In genomic region chr10:25449312-25450020, GRCm38 (mm10) we compare ENCODE assay signal across 9 mouse cellular contexts.
DNase-seq lines count a peak whose midpoint lies in the region; ATAC-seq and TF ChIP-seq lines count a peak whose summit lies in the region.
"Had no signal": no experiment of that assay in that cellular context is flagged by ENCODE, and none has a peak within 500 bp of the region (broad histone marks: within the 10 kb centered on the region; RNA-seq: fewer than 3 reads in every experiment).

No protein-coding gene starts in this region.

- H3K27ac ChIP-seq in heart, adult 2 months, result peak overlapping the region; percentile 72
- peak overlapping the region; percentile 79 for H3K27ac ChIP-seq in kidney, adult 2 months (ENCODE audit: insufficient read depth, low read depth, low read length)
- H3K27ac ChIP-seq in lung, postnatal 0 days (ENCODE audit: low read length), result peak overlapping the region; percentile 73

- H3K9me3 ChIP-seq in lung, postnatal 0 days (ENCODE audit: low read length), result no peaks in the 10 kb centered on the region

- no peak overlapping the region for H3K9ac ChIP-seq in heart, adult 2 months (ENCODE audit: low read depth, low read length)
- no peak overlapping the region for H3K9ac ChIP-seq in lung, postnatal 0 days (replicated peaks; ENCODE audit: low read depth)

- H3K36me3 ChIP-seq in heart, adult 2 months (ENCODE audit: control insufficient read depth, insufficient read depth, low read length), result peaks cover 8% of the 10 kb centered on the region
- H3K36me3 ChIP-seq in kidney, adult 2 months (ENCODE audit: control insufficient read depth, insufficient read depth, low read length), result no peaks in the 10 kb centered on the region; the same call in 1 of the 2 replicates
- H3K36me3 ChIP-seq in lung, postnatal 0 days (ENCODE audit: insufficient read depth, low read length), result 0 out of 2 replicates have a peak, but pooled peaks cover 5% of the 10 kb centered on the region

- TF ChIP-seq POLR2A in heart, adult 2 months (IDR thresholded peaks at IDR 0.05; ENCODE audit: insufficient read depth, low read depth, low read length), result no peak
- TF ChIP-seq POLR2A in kidney, adult 2 months (IDR thresholded peaks at IDR 0.05; ENCODE audit: low read depth, low read length), result no peak

- H3K4me3 ChIP-seq in heart, adult 2 months, result peak overlapping the region; percentile 3; the same call in 1 of the 2 replicates
- H3K4me3 ChIP-seq in kidney, adult 2 months (ENCODE audit: insufficient read depth, low read depth, low read length), result no peak overlapping the region
- H3K4me3 ChIP-seq in lung, postnatal 0 days (ENCODE audit: low read depth, low read length), result no peak overlapping the region

- intact Hi-C loops in heart, adult 2 months (cut with DNase I), result no loop called here
- intact Hi-C loops in heart, postnatal 25 days (cut with DNase I), result no loop called here

- DNase-seq in heart, adult 2 months, result no peak
- no peak for DNase-seq in heart, postnatal 25 days (ENCODE audit: low spot score)
- peak; percentile 64 for DNase-seq in kidney, adult 2 months
- DNase-seq in lung, postnatal 0 days (ENCODE audit: low spot score), result peak; percentile 75
- DNase-seq in right cerebral cortex, adult 2 months (ENCODE audit: low spot score in 2 of 2), result no peak
- no peak for DNase-seq in urinary bladder, postnatal 25 days (ENCODE audit: low spot score)
- no peak for DNase-seq in ovary, postnatal 10 days (ENCODE audit: low spot score)
- DNase-seq: cerebellum, adult 11 months had no signal

- no peak for TF ChIP-seq CTCF in heart, adult 2 months (IDR thresholded peaks at IDR 0.05)
- TF ChIP-seq CTCF in kidney, adult 2 months (conservative IDR thresholded peaks at IDR 0.05; ENCODE audit: insufficient read depth, insufficient read length, low read depth, low read length), result no peak
- TF ChIP-seq CTCF in lung, postnatal 0 days (IDR thresholded peaks at IDR 0.05), result no peak

- H3K27me3 ChIP-seq in heart, adult 2 months (ENCODE audit: control insufficient read depth, insufficient read depth, low read length), result no peaks in the 10 kb centered on the region
- no peaks in the 10 kb centered on the region for H3K27me3 ChIP-seq in kidney, adult 2 months (replicated peaks; ENCODE audit: control insufficient read depth, insufficient read depth, low read length)
- H3K27me3 ChIP-seq in lung, postnatal 0 days (replicated peaks; ENCODE audit: insufficient read depth, low read length), result no peaks in the 10 kb centered on the region

- TF ChIP-seq EP300 in heart, adult 2 months (IDR thresholded peaks at IDR 0.05; ENCODE audit: insufficient read depth, low read depth, low read length), result no peak
- peak; percentile 85 for TF ChIP-seq EP300 in lung, postnatal 0 days (IDR thresholded peaks at IDR 0.05)

- H3K4me2 ChIP-seq in lung, postnatal 0 days (replicated peaks; ENCODE audit: low read depth, low read length), result peak overlapping the region; percentile 39; the same call in 1 of the 2 replicates

- no peaks in the 10 kb centered on the region for H3K79me2 ChIP-seq in heart, adult 2 months (replicated peaks; ENCODE audit: control insufficient read depth, insufficient read depth, low read length)

- 26% methylated on average over 11 of the region's 11 CpGs for WGBS in heart, adult 2 months
- WGBS in kidney, adult 2 months, result 45% methylated on average over 11 of the region's 11 CpGs
- 22% methylated on average over 11 of the region's 11 CpGs for WGBS in lung, postnatal 0 days

- peaks cover 8% of the 10 kb centered on the region for H3K4me1 ChIP-seq in heart, adult 2 months (ENCODE audit: control insufficient read depth, insufficient read depth, low read length)
- peaks cover 4% of the 10 kb centered on the region; the same call in 1 of the 2 replicates for H3K4me1 ChIP-seq in kidney, adult 2 months (ENCODE audit: control insufficient read depth, insufficient read depth, low read length)
- H3K4me1 ChIP-seq in lung, postnatal 0 days (ENCODE audit: insufficient read depth, low read depth, low read length), result 0 out of 2 replicates have a peak, but pooled peaks cover 3% of the 10 kb centered on the region

- ATAC-seq in common myeloid progenitor, adult 5-6 weeks (replicated peaks; ENCODE audit: low read depth, poor library complexity, severe bottlenecking), result 0 out of 2 replicates have a peak, but pooled peaks have one; percentile 52
- peak; percentile 82 for ATAC-seq in lung, postnatal 0 days

Comparison
In these comparisons a context has a peak if more than half of its experiments do, and no peak if none do; other contexts are left out.
1. DNase-seq: peak in kidney, adult 2 months (single experiment) and lung, postnatal 0 days (single experiment); none in heart, adult 2 months (0 of 2), heart, postnatal 25 days (single experiment), right cerebral cortex, adult 2 months (0 of 2), urinary bladder, postnatal 25 days (single experiment) and ovary, postnatal 10 days (single experiment).
2. Peak in every context shown above with its lines, with median percentiles within 50 percentile points of each other: H3K27ac ChIP-seq.